Mouse (Mus musculus) myocyte (in vitro differentiated cells): ENCODE measurements around the gene Acp5. TPM values are rescaled to one million over a fixed set of nuclear protein-coding genes. Genes with fewer than 3 reads are reported as not detected.

ENCODE experiments used
- H3K27me3 ChIP-seq: one replicate; pipeline ENCODE4 v1.6.1; 2011; ENCODE audit not compliant: control insufficient read depth, insufficient read depth, insufficient read length
- H3K36me3 ChIP-seq: one replicate; pipeline ENCODE4 v1.6.1; 2011; ENCODE audit not compliant: control insufficient read depth, insufficient read depth
- H3K4me2 ChIP-seq: one replicate; pipeline ENCODE4 v1.6.1; 2011; ENCODE audit warnings: low read depth, control low read depth
- H3K4me3 ChIP-seq: one replicate; pipeline ENCODE4 v1.5.1; 2011; ENCODE audit warnings: mild to moderate bottlenecking, control low read depth, moderate library complexity
- H3K79me2 ChIP-seq: one replicate; pipeline ENCODE4 v1.6.1; 2011; ENCODE audit not compliant: control insufficient read depth, insufficient read depth
- H3ac ChIP-seq: one replicate; pipeline ENCODE4 v1.6.1; 2011; ENCODE audit not compliant: control insufficient read depth, insufficient read length
- CEBPB ChIP-seq: IDR thresholded peaks from 2 replicates; pipeline ENCODE4 v1.6.1; 2011; ENCODE audit warnings: mild to moderate bottlenecking, moderate library complexity; ENCODE audit not compliant: poor library complexity, insufficient read depth, severe bottlenecking
- E2F4 ChIP-seq: IDR thresholded peaks from one replicate; pipeline ENCODE4 v1.6.1; 2011; ENCODE audit warnings: mild to moderate bottlenecking, control low read depth, moderate library complexity; ENCODE audit not compliant: insufficient read depth
- MAX ChIP-seq: IDR thresholded peaks from one replicate; pipeline ENCODE4 v1.6.1; 2011; ENCODE audit warnings: low read depth, mild to moderate bottlenecking, control low read depth
- MYOD1 ChIP-seq, 3 experiments: IDR thresholded peaks; one replicate each; pipeline ENCODE4 v1.6.1; 2011; ENCODE audit warnings: control low read depth in 2 of 3, low read depth in 2 of 3, mild to moderate bottlenecking in 2 of 3, moderate library complexity in 1 of 3; ENCODE audit not compliant: insufficient read length in 2 of 3, control insufficient read depth in 1 of 3
- MYOG ChIP-seq, 3 experiments: IDR thresholded peaks; one replicate each; pipeline ENCODE4 v1.6.1; 2011; ENCODE audit warnings: control low read depth in 2 of 3, low read depth in 2 of 3, mild to moderate bottlenecking in 2 of 3; ENCODE audit not compliant: insufficient read length in 2 of 3, control insufficient read depth in 1 of 3, insufficient read depth in 1 of 3
- POLR2A ChIP-seq: IDR thresholded peaks from one replicate; pipeline ENCODE4 v1.6.1; 2011; ENCODE audit warnings: low read depth, mild to moderate bottlenecking, control low read depth, moderate library complexity; ENCODE audit not compliant: insufficient read length
- POLR2AphosphoS2 ChIP-seq: IDR thresholded peaks from one replicate; pipeline ENCODE4 v1.6.1; 2011; ENCODE audit warnings: low read depth, control low read depth; ENCODE audit not compliant: insufficient read length
- REST ChIP-seq: IDR thresholded peaks from one replicate; pipeline ENCODE4 v1.6.1; 2011; ENCODE audit warnings: mild to moderate bottlenecking, control low read depth, moderate library complexity; ENCODE audit not compliant: insufficient read depth, insufficient read length
- SRF ChIP-seq: IDR thresholded peaks from one replicate; pipeline ENCODE4 v1.6.1; 2011; ENCODE audit warnings: low read depth; ENCODE audit not compliant: control insufficient read depth, insufficient read length
- TCF12 ChIP-seq: IDR thresholded peaks from one replicate; pipeline ENCODE4 v1.6.1; 2011; ENCODE audit warnings: mild to moderate bottlenecking, control low read depth; ENCODE audit not compliant: poor library complexity, insufficient read depth, severe bottlenecking
- TCF3 ChIP-seq: IDR thresholded peaks from one replicate; pipeline ENCODE4 v1.6.1; 2011; ENCODE audit warnings: low read depth, control low read depth; ENCODE audit not compliant: insufficient read length
- USF1 ChIP-seq: IDR thresholded peaks from one replicate; pipeline ENCODE4 v1.6.1; 2011; ENCODE audit warnings: low read depth, mild to moderate bottlenecking, control low read depth, moderate library complexity
- polyA plus RNA-seq: library from polyadenylated mRNA; unstranded; fragments of >200 nt; fragmentation: generic; extraction: Trizol; gene quantifications from one replicate; pipeline ENCODE4 v1.2.1, GENCODE M21; 2012; ENCODE audit warnings: missing spikeins

Gene Acp5
- polyA plus RNA-seq, 1 experiment, result 0.16 TPM

DNA sequence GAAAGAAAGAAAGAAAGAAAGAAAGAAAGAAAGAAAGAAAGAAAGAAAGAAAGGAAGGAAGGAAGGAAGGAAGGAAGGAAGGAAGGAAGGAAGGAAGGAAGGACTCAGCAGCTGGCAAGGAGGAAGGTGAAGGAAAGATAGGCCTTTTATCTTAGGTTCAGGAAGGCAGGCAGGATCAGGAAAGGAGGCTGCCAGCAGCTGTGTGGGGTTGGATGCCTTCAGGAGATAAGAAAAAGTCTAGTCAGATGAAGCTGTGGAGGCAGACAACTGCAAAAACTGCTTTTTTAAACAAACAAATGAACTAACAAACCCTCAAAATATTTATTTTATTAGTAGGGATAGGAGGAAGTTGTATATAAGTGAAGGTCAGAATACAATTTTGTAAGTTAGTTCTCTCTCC lies 14.0 kb downstream of the Acp5 start:
- Histone ChIP-seq H3K4me3 (no peak overlapping the region), H3K4me2 (no peak overlapping the region), H3ac (no peak overlapping the region), H3K36me3 (no peaks in the 10 kb centered on the region), H3K79me2 (peaks cover 2% of the 10 kb centered on the region), H3K27me3 (peaks cover 9% of the 10 kb centered on the region)
- TF ChIP-seq REST (no peak), SRF (no peak), USF1 (no peak), MYOG (IDR thresholded peaks at IDR 0.05; ENCODE audit: control insufficient read depth in 1 of 3, insufficient read depth in 1 of 3, insufficient read length in 2 of 3, low read depth in 2 of 3) (no peak), TCF3 (no peak), MYOD1 (IDR thresholded peaks at IDR 0.05; ENCODE audit: control insufficient read depth in 1 of 3, insufficient read length in 2 of 3, low read depth in 2 of 3) (no peak), POLR2AphosphoS2 (no peak)

DNA sequence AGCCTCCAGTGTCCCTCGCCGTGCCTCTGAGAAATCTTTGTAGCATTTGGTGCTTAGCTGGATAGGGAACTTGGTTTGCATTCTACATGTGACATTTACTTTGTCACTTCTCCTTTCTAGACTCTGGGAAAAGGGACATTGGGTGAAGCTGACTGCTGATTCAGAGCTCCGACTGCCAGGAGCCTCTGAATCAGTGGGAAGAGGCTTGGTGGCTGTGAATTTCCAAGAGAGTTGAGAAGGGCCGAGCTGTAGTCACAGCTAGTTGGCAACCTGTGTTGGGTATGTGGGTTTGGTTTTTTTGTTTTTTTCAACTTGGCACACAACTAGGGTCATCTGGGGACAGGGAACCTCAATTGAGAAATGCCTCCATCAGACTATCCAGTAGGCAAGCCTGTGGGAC lies 16.0 kb downstream of the Acp5 start:
- H3K36me3 ChIP-seq, result no peaks in the 10 kb centered on the region
- no peak overlapping the region for H3K4me2 ChIP-seq
- H3K27me3 ChIP-seq, result peaks cover 9% of the 10 kb centered on the region
- peaks cover 14% of the 10 kb centered on the region for H3K79me2 ChIP-seq
- no peak overlapping the region for H3ac ChIP-seq
- H3K4me3 ChIP-seq, result no peak overlapping the region
- TF ChIP-seq TCF12, result no peak
- TF ChIP-seq SRF, result no peak
- TF ChIP-seq POLR2A, result no peak
- TF ChIP-seq MYOG (IDR thresholded peaks at IDR 0.05; ENCODE audit: control insufficient read depth in 1 of 3, insufficient read depth in 1 of 3, insufficient read length in 2 of 3, low read depth in 2 of 3), result no peak
- no peak for TF ChIP-seq MAX
- no peak for TF ChIP-seq TCF3

DNA sequence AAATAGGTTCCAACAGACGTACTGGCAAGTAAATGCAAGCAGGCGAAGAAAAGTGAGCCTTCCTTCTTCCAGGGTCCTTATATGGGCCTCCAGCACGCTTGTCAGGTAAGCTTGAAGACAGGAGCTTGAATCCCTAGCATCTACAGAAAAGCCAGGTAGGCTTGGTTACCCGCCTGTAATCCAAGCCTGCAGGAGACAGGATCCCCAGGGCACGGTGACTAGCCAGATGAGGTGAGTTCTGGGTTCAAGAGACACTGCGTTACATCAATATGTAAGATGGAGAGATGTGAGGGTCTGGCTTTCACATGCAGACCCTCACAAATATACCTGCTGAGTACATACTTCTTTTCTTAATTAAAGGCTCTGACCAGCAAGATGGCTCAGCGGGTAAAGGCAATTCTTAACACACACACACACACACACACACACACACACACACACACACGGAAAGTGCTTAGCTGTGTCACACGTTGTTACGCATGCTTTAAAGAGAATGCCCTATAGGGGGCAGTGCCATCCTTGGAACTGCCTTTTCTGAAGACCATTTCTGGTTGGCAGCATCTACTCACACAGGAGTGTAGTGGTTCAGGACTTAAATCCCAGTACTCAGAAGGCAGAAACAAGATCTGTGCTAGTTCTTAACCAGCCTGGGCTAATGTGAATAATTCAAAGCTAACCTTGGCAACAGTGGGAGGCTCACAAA lies 17.6 kb downstream of the Acp5 start:
- Histone ChIP-seq H3ac (peak overlapping the region; percentile 24), H3K27me3 (peaks cover 9% of the 10 kb centered on the region), H3K79me2 (peaks cover 14% of the 10 kb centered on the region), H3K4me2 (peak overlapping the region; percentile 96), H3K4me3 (peak overlapping the region; percentile 44), H3K36me3 (peaks cover 7% of the 10 kb centered on the region)
- TF ChIP-seq MYOD1 (IDR thresholded peaks at IDR 0.05; ENCODE audit: control insufficient read depth in 1 of 3, insufficient read length in 2 of 3, low read depth in 2 of 3) (no peak), MAX (no peak), MYOG (IDR thresholded peaks at IDR 0.05; ENCODE audit: control insufficient read depth in 1 of 3, insufficient read depth in 1 of 3, insufficient read length in 2 of 3, low read depth in 2 of 3) (no peak), POLR2A (no peak), REST (no peak), TCF12 (no peak), TCF3 (no peak), POLR2AphosphoS2 (no peak), E2F4 (no peak), CEBPB (no peak), SRF (no peak), USF1 (no peak)

DNA sequence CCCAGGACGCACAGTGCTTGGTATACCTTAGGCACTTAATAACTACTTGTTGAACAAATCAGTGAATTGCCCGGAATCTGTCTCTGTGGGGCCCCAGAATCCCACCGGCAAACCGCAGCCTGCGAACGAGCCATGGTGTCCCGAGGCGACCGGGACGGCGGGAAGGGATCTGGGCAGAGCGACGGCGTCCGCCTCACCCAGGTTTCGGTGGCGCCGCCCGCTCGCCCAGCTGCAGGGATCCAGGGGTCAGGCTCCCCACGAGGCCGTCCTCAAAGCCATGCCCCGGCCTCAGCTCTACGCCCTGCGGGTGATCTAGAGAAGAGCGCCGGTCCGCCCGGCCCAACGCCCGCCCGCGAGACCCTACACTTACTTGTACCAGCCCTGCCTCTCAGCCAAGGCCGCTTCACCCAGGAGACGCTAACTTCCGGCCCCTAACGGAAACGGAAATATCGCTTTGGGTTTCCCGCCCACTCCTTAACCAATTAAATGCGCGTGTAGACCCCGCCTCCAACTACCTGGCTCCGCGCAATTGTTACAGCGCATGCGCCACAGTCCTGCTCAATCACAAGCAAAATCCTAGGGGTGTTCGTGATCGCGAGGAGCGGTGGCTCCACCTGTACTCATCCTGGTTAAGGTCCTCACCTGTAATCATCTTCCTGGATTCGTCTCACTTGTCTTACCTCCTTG lies 18.6 kb downstream of the Acp5 start, which contains the start of gene Elof1:
TSS of gene Elof1 (minus strand) at position 433 of the 687 bp plus-strand sequence.
- Histone ChIP-seq H3ac (peak within 1 kb of the TSS; percentile 24), H3K79me2 (peaks cover 14% of the 10 kb centered on the region), H3K36me3 (peaks cover 7% of the 10 kb centered on the region), H3K4me3 (peak within 1 kb of the TSS; percentile 44), H3K27me3 (peaks cover 9% of the 10 kb centered on the region), H3K4me2 (peak within 1 kb of the TSS; percentile 96)
- no peak for TF ChIP-seq SRF
- TF ChIP-seq POLR2AphosphoS2, result peak; percentile 83
- TF ChIP-seq MYOD1 (IDR thresholded peaks at IDR 0.05; ENCODE audit: control insufficient read depth in 1 of 3, insufficient read length in 2 of 3, low read depth in 2 of 3), result no peak
- TF ChIP-seq E2F4, result peak; percentile 79
- TF ChIP-seq REST, result no peak
- TF ChIP-seq TCF3, result no peak
- TF ChIP-seq POLR2A, result peak; percentile 67

DNA sequence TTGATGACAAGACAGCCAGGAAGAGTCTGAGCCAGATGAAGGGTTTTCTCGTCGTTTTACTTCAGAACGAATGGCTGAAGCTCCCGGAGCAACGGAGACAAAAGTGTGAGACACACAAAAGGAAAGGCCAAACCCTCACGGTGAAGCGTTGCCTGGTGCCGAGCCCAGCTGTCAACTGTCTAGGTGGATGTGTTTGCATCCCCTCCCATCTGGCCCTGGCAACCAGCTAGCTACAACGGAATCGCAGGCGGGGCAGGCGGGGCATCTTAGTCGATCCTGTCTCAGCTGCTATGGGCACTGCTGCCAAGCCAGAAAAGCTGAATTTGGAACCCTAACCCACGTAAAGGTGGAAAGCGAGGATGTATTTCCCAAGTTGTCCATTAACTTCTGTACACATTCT lies 19.4 kb downstream of the Acp5 start:
- H3K79me2 ChIP-seq, result peaks cover 14% of the 10 kb centered on the region
- no peak for TF ChIP-seq TCF12
- no peak for TF ChIP-seq POLR2A
- no peak for TF ChIP-seq E2F4
- no peak for TF ChIP-seq MAX
- TF ChIP-seq REST, result no peak
- no peak for TF ChIP-seq CEBPB
- TF ChIP-seq POLR2AphosphoS2, result no peak
- TF ChIP-seq TCF3, result no peak
- TF ChIP-seq SRF, result no peak
- no peak for TF ChIP-seq USF1
- TF ChIP-seq MYOG (IDR thresholded peaks at IDR 0.05; ENCODE audit: control insufficient read depth in 1 of 3, insufficient read depth in 1 of 3, insufficient read length in 2 of 3, low read depth in 2 of 3), result no peak
- H3ac ChIP-seq, result peak overlapping the region; percentile 24
- H3K36me3 ChIP-seq, result peaks cover 7% of the 10 kb centered on the region
- peak overlapping the region; percentile 70 for H3K4me2 ChIP-seq
- H3K4me3 ChIP-seq, result peak overlapping the region; percentile 44
- H3K27me3 ChIP-seq, result peaks cover 9% of the 10 kb centered on the region
